Mouse (Mus musculus) lung, embryonic 15.5 days (tissue): ENCODE measurements around the gene Ift22. TPM values are rescaled to one million over a fixed set of nuclear protein-coding genes. Genes with fewer than 3 reads are reported as not detected.

Experiments used
- ATAC-seq: fragments of 200-750 bp; cut with Nextera tagmentation; 2 replicates; pipeline ENCODE4 v1.8.0; 2017; ENCODE audit warnings: moderate number of reproducible peaks, borderline replicate concordance; ENCODE audit not compliant: low FRiP score, low TSS enrichment; ENCODE audit errors: extremely low read depth
- H3K27ac ChIP-seq: fragments of 300-500 bp; sonication (generic); 2 replicates; pipeline ENCODE4 v1.5.1; 2015; ENCODE audit warnings: moderate library complexity, mild to moderate bottlenecking, inconsistent platforms
- H3K27me3 ChIP-seq: fragments of 300-500 bp; sonication (generic); 2 replicates; pipeline ENCODE4 v1.6.1; 2015; ENCODE audit warnings: inconsistent platforms
- H3K36me3 ChIP-seq: fragments of 300-500 bp; sonication (generic); 2 replicates; pipeline ENCODE4 v1.6.1; 2015; ENCODE audit warnings: inconsistent platforms
- H3K4me1 ChIP-seq: fragments of 300-500 bp; sonication (generic); 2 replicates; pipeline ENCODE4 v1.6.1; 2015; ENCODE audit warnings: inconsistent platforms
- H3K4me2 ChIP-seq: fragments of 300-500 bp; sonication (generic); 2 replicates; pipeline ENCODE4 v1.6.1; 2015; ENCODE audit warnings: inconsistent platforms, mild to moderate bottlenecking, moderate library complexity
- H3K4me3 ChIP-seq: fragments of 300-500 bp; sonication (generic); 2 replicates; pipeline ENCODE4 v1.5.1; 2015; ENCODE audit warnings: mild to moderate bottlenecking, inconsistent platforms
- H3K9ac ChIP-seq: fragments of 300-500 bp; sonication (generic); 2 replicates; pipeline ENCODE4 v1.6.1; 2015; ENCODE audit warnings: inconsistent platforms
- H3K9me3 ChIP-seq: fragments of 300-500 bp; sonication (generic); 2 replicates; pipeline ENCODE4 v1.6.1; 2016; ENCODE audit warnings: inconsistent platforms
- WGBS: fragments of 180-500 bp; shearing (Covaris S2); methylation state at CpG from one replicate; pipeline ENCODE4 v1.1.7; 2015; 5-methylcytosine and 5-hydroxymethylcytosine counted together
- polyA plus RNA-seq: library from polyadenylated mRNA; unstranded; fragments of >200 nt; fragmentation: Nextera tagmentation; extraction: Ambion mirVana; gene quantifications from 2 replicates; pipeline ENCODE4 v1.2.1, GENCODE M21; 2015

Gene Ift22
- polyA plus RNA-seq, 1 experiment from 2014 or later: 87.1 TPM

- Histone ChIP-seq H3K4me3 (peak overlapping the region; percentile 40), H3K27ac (no peak overlapping the region), H3K9me3 (no peaks in the 10 kb centered on the region), H3K9ac (peak overlapping the region; percentile 32), H3K36me3 (no peaks in the 10 kb centered on the region), H3K4me1 (peaks cover 16% of the 10 kb centered on the region; the same call in 1 of the 2 replicates), H3K4me2 (peak overlapping the region; percentile 73), H3K27me3 (peaks cover 32% of the 10 kb centered on the region)
- 2% methylated on average over 47 of the region's 47 CpGs for WGBS
- ATAC-seq: peak; percentile 60; the same call in 1 of the 2 replicates
Observed at GRCm38 (mm10) chr5:136882055-136882787, 25.7 kb upstream of the Ift22 start.

GRCm38 (mm10) chr5:136882788-136883439, 25.0 kb upstream of the Ift22 start, which contains the start of gene Col26a1:
TSS of gene Col26a1 (minus strand) at chr5:136883209.
- Histone ChIP-seq H3K9ac (peak within 1 kb of the TSS; percentile 32), H3K9me3 (no peaks in the 10 kb centered on the region), H3K4me1 (peaks cover 21% of the 10 kb centered on the region; the same call in 1 of the 2 replicates), H3K4me2 (peak within 1 kb of the TSS; percentile 73), H3K27me3 (peaks cover 32% of the 10 kb centered on the region), H3K36me3 (no peaks in the 10 kb centered on the region), H3K27ac (no peak within 1 kb of the TSS), H3K4me3 (peak within 1 kb of the TSS; percentile 40)
- ATAC-seq: 0 out of 2 replicates have a peak, but pooled peaks have one; percentile 30
- WGBS: 2% methylated on average over 44 of the region's 44 CpGs

- H3K9ac ChIP-seq: no peak overlapping the region; the same call in 1 of the 2 replicates
- peaks cover 27% of the 10 kb centered on the region for H3K27me3 ChIP-seq
- no peak overlapping the region for H3K4me2 ChIP-seq
- H3K4me3 ChIP-seq: no peak overlapping the region
- H3K9me3 ChIP-seq: no peaks in the 10 kb centered on the region
- no peak for ATAC-seq
- 27% methylated on average over 7 of the region's 7 CpGs for WGBS
- peaks cover 17% of the 10 kb centered on the region for H3K4me1 ChIP-seq
- no peak overlapping the region for H3K27ac ChIP-seq
- H3K36me3 ChIP-seq: no peaks in the 10 kb centered on the region
Observed at GRCm38 (mm10) chr5:136886957-136887356, 21.0 kb upstream of the Ift22 start.

- Histone ChIP-seq H3K27ac (no peak overlapping the region), H3K9ac (no peak overlapping the region), H3K4me1 (peaks cover 9% of the 10 kb centered on the region; the same call in 1 of the 2 replicates), H3K4me3 (no peak overlapping the region), H3K27me3 (peaks cover 9% of the 10 kb centered on the region), H3K36me3 (no peaks in the 10 kb centered on the region), H3K9me3 (no peaks in the 10 kb centered on the region), H3K4me2 (peak overlapping the region; percentile 21; the same call in 1 of the 2 replicates)
- 45% methylated on average over 19 of the region's 19 CpGs for WGBS
- ATAC-seq: no peak
Observed at GRCm38 (mm10) chr5:136888539-136889355, 19.2 kb upstream of the Ift22 start.

- Histone ChIP-seq H3K27me3 (no peaks in the 10 kb centered on the region), H3K9me3 (no peaks in the 10 kb centered on the region), H3K9ac (no peak overlapping the region), H3K27ac (no peak overlapping the region), H3K4me2 (peak overlapping the region; percentile 23; the same call in 1 of the 2 replicates), H3K4me3 (no peak overlapping the region), H3K36me3 (no peaks in the 10 kb centered on the region), H3K4me1 (0 out of 2 replicates have a peak, but pooled peaks cover 4% of the 10 kb centered on the region)
- 48% methylated on average over 25 of the region's 25 CpGs for WGBS
- no peak for ATAC-seq
Observed at GRCm38 (mm10) chr5:136894840-136895528, 13.0 kb upstream of the Ift22 start.

- no peak overlapping the region for H3K4me3 ChIP-seq
- H3K27me3 ChIP-seq: no peaks in the 10 kb centered on the region
- no peak overlapping the region for H3K9ac ChIP-seq
- no peak for ATAC-seq
- no peaks in the 10 kb centered on the region for H3K9me3 ChIP-seq
- 0 out of 2 replicates have a peak, but pooled peaks cover 4% of the 10 kb centered on the region for H3K4me1 ChIP-seq
- H3K36me3 ChIP-seq: no peaks in the 10 kb centered on the region
- no peak overlapping the region for H3K27ac ChIP-seq
- 0 out of 2 replicates have a peak overlapping the region, but pooled peaks have one; percentile 23 for H3K4me2 ChIP-seq
- 38% methylated on average over 10 of the region's 10 CpGs for WGBS
Observed at GRCm38 (mm10) chr5:136895529-136895963, 12.4 kb upstream of the Ift22 start.

- no peak overlapping the region for H3K4me3 ChIP-seq
- no peaks in the 10 kb centered on the region for H3K27me3 ChIP-seq
- H3K9ac ChIP-seq: no peak overlapping the region
- no peak overlapping the region for H3K4me2 ChIP-seq
- WGBS: 54% methylated on average over 3 of the region's 3 CpGs
- H3K27ac ChIP-seq: no peak overlapping the region
- H3K36me3 ChIP-seq: no peaks in the 10 kb centered on the region
- ATAC-seq: no peak
- 0 out of 2 replicates have a peak, but pooled peaks cover 10% of the 10 kb centered on the region for H3K4me1 ChIP-seq
- no peaks in the 10 kb centered on the region for H3K9me3 ChIP-seq
Observed at GRCm38 (mm10) chr5:136904621-136905020, 3.3 kb upstream of the Ift22 start.

- WGBS: 48% methylated on average over 7 of the region's 7 CpGs
- ATAC-seq: no peak
- Histone ChIP-seq H3K4me1 (0 out of 2 replicates have a peak, but pooled peaks cover 10% of the 10 kb centered on the region), H3K4me3 (no peak overlapping the region), H3K9me3 (no peaks in the 10 kb centered on the region), H3K9ac (no peak overlapping the region), H3K4me2 (no peak overlapping the region), H3K36me3 (no peaks in the 10 kb centered on the region), H3K27me3 (no peaks in the 10 kb centered on the region), H3K27ac (no peak overlapping the region)
Observed at GRCm38 (mm10) chr5:136905630-136906029, 2.3 kb upstream of the Ift22 start.

- Histone ChIP-seq H3K4me3 (peak overlapping the region; percentile 82), H3K4me2 (peak overlapping the region; percentile 74), H3K27ac (no peak overlapping the region), H3K27me3 (no peaks in the 10 kb centered on the region), H3K4me1 (0 out of 2 replicates have a peak, but pooled peaks cover 10% of the 10 kb centered on the region), H3K9me3 (no peaks in the 10 kb centered on the region), H3K36me3 (peaks cover 12% of the 10 kb centered on the region; the same call in 1 of the 2 replicates), H3K9ac (peak overlapping the region; percentile 29)
- ATAC-seq: 0 out of 2 replicates have a peak, but pooled peaks have one; percentile 7
- 36% methylated on average over 9 of the region's 9 CpGs for WGBS
Observed at GRCm38 (mm10) chr5:136907587-136907986, 363 bp upstream of the Ift22 start.

- WGBS: 76% methylated on average over 3 of the region's 3 CpGs
- Histone ChIP-seq H3K27me3 (no peaks in the 10 kb centered on the region), H3K27ac (no peak overlapping the region), H3K4me1 (no peaks in the 10 kb centered on the region), H3K4me3 (no peak overlapping the region), H3K9ac (no peak overlapping the region), H3K4me2 (no peak overlapping the region), H3K36me3 (peaks cover 17% of the 10 kb centered on the region; the same call in 1 of the 2 replicates), H3K9me3 (no peaks in the 10 kb centered on the region)
- no peak for ATAC-seq
Observed at GRCm38 (mm10) chr5:136914183-136914582, 6.2 kb downstream of the Ift22 start.
